Mouse (Mus musculus): ENCODE results near the gene Prmt6. TPM values are rescaled to one million over a fixed set of nuclear protein-coding genes. Genes with fewer than 3 reads are reported as not detected.

Gene Prmt6
- total and polyA plus RNA-seq, 2 experiments from 2014 or later: 23.8 to 41.4 TPM

- TF ChIP-seq CTCF (IDR thresholded peaks at IDR 0.05; ENCODE audit: low read depth): no peak
- H3K27me3 ChIP-seq (ENCODE audit: insufficient read depth, low read length): no peaks in the 10 kb centered on the region
- H3K9me3 ChIP-seq (ENCODE audit: low read length): no peaks in the 10 kb centered on the region
- no peak overlapping the region for H3K9ac ChIP-seq (replicated peaks; ENCODE audit: low read length)
- WGBS: 75% methylated on average over 1 of the region's 1 CpGs
- no peak for DNase-seq (ENCODE audit: low spot score)
- no peak overlapping the region for H3K4me2 ChIP-seq (ENCODE audit: low read depth, low read length)
- H3K4me3 ChIP-seq (ENCODE audit: low read length): no peak overlapping the region
- ATAC-seq: no peak
- H3K27ac ChIP-seq: no peak overlapping the region
- no peaks in the 10 kb centered on the region for H3K4me1 ChIP-seq (ENCODE audit: insufficient read depth, low read length)
- H3K36me3 ChIP-seq (ENCODE audit: insufficient read depth, low read length): no peaks in the 10 kb centered on the region
These were observed 13.9 kb downstream of the Prmt6 start for GRCm38 (mm10) chr3:110236819-110237463.

Other genes with a start within 250 kb of the Prmt6 start
- gene Ntng1, start 107.0 kb downstream of the Prmt6 start, total RNA-seq (2014; rRNA removed): 28.2 and 37.1 TPM in 2 replicates
- 18.5 and 20.1 TPM in 2 replicates for gene Ntng1, start 107.0 kb downstream of the Prmt6 start, polyA plus RNA-seq (2015; fragmentation: Nextera tagmentation; extraction: Ambion mirVana)

All from hindbrain, postnatal 0 days (tissue).